Mouse (Mus musculus): Measurements from ENCODE around the gene Fam107b. TPM values are rescaled to one million over a fixed set of nuclear protein-coding genes. Genes with fewer than 3 reads are reported as not detected.
"Not testable (repeated sequence)": the region's sequence is repeated elsewhere in the genome, so short reads cannot be mapped to it uniquely, and the experiment has no call there.

The Fam107b gene
- total RNA-seq, 4 experiments from 2014 or later: 0.94 to 3.6 (median 1.3) TPM

DNA sequence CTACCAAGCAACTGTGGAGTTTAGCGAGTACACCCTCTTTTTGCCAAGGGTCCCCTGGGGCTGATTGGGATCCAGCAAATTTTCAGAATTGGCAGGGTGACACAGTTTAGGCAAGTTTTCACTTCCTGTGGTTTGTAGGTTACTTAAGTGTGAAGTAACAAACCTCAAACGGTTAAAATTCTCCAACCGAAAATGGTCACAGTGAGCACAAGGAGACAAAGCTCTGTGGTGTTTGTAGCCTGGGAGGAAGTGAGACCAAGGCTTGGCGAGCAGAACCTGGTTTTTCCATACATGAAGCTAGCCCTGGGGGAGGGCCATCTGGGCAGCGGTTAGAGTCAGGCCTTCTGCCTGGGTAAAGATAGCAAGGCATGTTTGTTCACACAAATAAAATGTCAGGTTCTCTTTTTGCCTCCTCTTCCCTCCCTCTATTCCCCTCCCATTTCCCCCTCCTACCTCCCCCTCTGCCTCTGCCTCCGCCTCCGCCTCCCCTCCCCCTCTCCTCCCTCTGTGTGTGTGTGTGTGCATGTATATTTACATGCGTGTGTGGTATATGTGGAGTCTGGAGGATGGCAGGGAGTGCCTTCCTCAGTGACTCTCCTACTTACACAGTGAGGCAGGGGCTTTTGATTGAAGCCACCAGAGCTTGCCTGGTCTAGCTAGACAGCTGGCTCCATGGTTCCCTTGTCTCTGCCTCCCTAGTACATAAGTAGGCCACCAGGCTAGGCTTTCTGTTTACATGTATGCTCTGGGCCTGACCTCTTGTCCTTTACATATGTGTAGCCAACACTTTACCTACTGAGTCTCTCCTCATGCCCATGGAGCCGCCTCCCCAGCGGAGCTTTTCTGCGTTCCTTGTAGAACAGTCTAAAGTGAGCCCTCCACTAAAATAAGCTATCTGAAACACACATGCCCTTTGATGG is 87.8 kb downstream of the Fam107b start:
- DNase-seq (ENCODE audit: low spot score in 2 of 2): peak in 1 of 2 experiments; percentile 9

DNA sequence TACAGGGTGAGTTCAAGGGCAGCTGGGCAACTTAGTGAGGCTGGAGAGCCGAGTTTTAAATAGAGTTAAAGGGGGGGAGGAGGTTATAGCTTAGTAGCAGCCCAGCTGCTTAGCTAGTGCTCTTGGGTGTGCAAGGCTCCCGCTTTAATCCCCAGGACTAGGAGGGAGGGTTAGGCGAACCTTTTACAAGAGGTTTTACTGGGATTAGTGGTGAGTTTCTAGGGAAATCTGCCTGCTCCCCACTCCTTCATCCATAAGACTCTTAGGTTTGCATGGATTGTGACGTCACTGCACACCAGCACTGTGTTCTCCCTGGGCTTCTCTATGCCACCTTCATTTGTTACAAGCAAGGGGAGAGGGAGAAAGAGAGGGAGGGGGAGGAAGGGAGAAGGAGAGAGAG is 88.6 kb downstream of the Fam107b start:
- DNase-seq (ENCODE audit: low spot score in 2 of 2): no peak

DNA sequence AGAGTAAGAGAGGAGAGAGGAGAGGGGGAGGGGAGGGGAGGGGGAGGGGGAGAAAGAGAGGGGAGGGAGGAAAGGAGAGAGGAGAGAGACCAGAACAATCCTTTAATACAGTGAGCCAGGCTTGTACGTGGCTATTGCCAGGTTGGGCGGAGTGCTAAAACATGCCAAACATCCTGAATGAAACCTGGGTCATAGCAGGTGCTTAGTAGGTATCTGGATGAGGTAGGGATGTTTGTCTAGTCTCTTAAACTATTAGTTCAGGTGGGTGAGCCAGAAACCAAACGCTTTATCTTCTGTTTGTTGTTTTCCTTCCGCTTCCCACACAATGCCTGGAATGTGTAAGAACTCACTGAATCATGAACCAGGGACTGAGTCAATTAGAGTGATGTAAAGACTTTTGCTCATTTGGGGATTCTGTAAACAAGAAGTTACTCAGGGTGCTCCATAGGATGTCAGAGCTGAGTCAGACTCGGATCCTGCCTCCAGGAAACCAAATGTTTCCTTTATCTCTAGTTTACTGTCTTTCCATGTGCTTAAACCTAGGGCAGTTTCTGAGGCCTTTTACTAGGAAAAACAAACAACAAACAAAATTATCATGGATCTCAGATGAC is 89.1 kb downstream of the Fam107b start:
- no peak for DNase-seq (ENCODE audit: low spot score in 2 of 2)

DNA sequence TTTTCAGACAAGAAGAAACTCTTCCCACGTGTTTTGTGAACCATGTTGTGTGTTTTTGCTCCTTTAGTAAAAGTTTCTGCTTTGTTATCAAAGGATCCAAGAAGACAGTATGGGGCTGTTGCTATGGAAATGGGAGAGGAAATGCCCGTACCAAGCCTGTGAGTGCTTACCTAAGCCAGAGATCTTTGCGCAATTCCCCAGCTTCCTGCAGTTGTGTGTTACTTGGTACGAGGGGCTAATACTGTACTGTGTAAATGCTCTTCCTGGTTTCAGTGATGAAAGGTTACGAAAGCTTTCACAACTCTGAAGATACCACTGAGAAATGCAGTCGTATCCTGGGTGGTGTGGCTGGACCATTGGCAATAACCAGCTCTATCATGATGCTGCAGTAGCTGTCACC is 93.8 kb downstream of the Fam107b start:
- DNase-seq (ENCODE audit: low spot score in 2 of 2): no peak

DNA sequence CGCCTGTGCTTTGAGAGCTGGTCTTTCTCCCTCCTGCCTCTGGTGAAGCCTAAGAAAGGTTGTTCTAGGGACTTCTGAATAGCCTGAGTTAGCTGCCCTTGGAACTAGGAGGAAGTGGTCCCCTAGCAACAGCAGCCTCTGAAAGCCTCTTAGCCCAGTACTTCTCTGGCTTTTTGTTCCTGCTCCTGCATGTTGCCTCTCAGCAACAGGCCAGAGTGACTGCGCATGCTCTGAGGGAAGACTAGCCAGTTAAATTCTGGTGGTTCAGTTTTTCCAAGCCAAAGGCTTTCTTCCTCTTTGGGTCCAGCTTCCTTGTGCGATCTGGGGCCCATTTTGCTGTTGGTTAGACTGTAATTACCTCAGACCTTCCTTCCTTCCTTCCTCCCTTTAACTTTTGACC is 98.4 kb downstream of the Fam107b start:
- DNase-seq (ENCODE audit: low spot score in 2 of 2): no peak

DNA sequence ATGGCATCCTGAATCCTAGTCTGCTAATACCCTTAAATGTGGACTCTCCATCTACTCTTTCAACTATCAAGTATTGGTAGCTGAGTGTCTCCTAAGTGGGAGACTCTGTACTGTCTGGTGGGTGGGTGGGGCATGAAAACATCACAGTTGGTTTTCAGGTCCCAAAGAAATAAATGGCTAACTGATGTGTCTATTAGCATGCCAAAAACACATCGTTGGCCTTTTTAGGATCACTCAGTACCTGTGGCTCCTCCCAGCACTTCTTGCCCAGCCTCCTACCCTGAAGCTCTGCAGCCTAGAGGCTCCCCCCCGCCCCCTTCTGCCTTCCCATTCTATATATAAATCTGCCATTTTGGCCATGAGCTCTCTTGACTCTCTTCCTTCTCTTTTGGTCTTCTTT is 99.4 kb downstream of the Fam107b start:
- DNase-seq (ENCODE audit: low spot score in 2 of 2): no peak

DNA sequence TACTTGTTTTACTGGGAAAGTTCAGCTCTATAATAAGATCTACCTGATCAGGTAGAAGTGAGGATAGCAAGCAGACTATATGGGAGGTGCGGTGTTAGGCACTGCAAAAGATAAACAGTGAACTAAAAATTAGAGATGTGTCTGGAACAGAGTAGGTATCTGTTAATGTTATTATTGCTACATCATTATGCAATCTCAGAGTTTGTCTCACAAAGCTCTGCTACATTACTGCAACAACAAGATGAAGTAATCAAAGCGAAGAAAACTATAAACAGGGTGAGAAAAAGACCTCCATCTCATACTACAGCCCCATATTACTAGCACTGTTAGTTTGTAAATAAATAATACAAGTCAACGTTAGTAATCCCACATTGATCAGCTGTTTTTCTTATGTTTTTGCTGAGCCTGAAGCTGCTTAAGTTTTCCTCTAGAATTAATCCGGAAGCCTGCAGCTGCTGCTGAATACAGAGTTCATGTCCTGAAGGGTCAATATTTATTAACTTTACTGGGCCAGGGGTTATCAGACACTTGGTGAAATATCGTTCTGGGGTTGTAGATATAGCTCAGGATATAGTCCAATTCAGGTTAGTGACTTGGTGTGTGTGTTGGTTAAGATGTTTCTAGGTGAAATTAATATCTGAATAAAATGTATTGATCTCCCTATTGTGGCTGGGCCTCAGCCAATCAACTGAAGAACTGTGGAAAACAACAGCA is 102.5 kb downstream of the Fam107b start:
- no peak for DNase-seq (ENCODE audit: low spot score in 2 of 2)

DNA sequence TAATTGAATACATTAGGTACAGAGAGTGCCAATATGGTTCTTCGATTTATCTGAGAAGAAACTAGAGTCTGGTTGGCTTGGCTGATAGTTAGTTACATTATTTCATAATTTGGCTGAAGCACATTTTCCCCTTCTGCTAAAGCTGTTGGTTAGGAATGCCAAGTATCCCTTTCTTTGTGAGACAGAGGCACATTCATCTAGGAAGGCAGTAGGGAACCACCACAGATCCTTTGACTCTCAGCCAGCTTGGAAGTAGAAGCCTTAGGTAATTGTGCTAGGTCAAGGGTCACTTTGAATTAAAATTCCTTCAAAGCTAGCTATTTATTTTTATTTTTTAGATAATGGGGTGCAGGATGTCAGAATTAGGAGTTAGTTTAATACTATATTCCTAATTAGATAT is 105.2 kb downstream of the Fam107b start:
- no peak for DNase-seq (ENCODE audit: low spot score in 2 of 2)

DNA sequence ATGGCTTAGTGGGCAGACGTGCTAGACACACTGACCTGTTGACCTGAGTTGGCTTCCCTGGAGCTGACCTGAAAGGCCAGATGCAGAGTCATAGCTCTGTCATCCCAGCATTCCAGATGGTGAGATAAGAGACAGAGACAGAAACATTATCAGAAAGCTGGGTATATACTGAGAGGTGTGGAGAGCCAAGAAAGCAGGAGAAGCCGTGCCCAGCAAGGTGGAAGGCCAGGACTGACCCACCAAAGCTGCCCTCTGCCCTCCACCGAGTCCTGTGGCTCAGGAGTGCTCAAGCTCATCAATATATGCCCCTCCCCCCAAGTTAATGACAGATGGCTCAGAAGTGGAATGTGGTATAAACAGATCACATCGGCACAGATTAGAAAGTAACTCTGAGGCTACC is 112.4 kb downstream of the Fam107b start:
- no peak for DNase-seq (ENCODE audit: low spot score in 2 of 2)

DNA sequence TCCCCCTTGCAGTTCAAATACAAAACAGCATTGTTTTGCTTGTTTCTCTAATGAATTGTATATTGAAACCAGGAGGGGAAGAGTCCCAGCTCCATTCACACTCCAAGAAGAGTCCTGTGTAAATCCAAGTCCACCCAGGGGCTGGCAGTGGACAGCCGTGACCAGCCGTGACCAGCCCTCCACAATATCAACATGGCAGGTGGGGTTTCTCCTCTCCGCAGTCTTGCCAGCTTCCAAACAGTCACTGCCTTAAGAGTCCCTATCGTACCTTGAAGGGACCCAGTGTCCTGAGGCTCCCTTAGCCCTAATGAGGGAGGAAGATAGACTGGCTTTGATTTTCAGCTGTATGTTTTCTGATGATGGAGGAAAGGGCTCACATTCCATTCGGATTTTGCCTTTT is 113.1 kb downstream of the Fam107b start:
- no peak for DNase-seq (ENCODE audit: low spot score in 2 of 2)

DNA sequence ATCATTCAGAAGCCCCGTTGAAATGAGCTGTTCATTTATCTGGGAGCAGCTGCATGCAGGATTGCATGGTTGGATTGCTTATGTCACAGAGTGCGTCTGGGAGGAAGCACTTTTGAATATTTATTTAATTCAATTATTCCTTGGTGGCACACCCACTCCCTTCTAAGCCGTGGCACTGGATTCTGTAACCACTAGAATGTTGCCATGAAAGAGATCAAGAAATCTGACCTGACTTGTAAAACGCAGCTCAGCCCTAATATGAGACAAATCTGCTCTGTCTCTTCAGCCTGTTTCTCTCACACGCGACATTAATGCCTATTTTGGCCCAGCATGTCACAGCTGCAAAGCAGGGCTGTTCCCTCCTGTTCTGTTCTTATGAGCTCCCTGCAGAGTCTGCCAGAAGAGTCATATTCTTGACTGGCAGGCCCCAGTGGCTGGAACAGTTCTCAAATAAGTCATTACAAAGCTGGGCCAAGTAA is 113.5 kb downstream of the Fam107b start:
- DNase-seq (ENCODE audit: low spot score in 2 of 2): peak in 1 of 2 experiments; percentile 10

DNA sequence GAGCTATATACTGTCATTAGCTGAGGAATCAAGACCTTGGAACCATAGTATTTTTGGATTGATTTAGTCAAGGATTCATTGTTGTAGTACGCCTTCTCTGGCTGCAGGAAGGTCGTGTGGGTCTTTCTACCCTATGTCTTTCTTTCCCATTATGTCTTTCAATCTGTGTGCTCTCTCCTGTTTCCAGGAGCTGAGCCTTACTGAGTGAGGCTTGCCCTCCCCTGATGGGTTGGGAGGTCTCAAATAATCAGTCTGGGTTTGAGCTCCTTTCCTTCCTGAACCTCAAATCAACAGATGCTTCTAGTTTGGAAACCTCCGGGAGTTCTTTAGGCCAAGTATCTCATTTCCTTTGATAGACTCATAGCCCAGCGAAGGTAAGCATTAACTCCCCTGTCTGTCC is 119.9 kb downstream of the Fam107b start:
- no peak for DNase-seq (ENCODE audit: low spot score in 2 of 2)

DNA sequence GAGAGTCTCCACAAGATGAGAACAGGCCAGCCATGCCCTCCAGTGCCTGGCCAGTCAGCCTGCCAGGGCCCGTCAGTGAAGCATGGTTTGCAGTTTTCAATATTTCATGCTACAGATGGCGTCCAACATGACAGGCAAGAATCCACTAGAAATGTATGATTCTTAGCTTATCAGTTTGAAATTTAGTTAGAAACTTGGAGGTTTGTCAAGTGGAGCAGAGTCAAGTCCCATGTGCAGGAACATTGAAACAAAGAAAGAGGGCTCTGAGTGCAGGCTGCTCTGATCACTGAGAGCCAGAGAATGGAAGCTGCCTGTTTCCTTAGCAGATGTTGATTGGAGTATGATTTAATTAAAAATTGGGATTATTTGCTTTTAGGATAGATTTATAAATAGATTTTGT is 122.5 kb downstream of the Fam107b start:
- no peak for DNase-seq (ENCODE audit: low spot score in 2 of 2)

DNA sequence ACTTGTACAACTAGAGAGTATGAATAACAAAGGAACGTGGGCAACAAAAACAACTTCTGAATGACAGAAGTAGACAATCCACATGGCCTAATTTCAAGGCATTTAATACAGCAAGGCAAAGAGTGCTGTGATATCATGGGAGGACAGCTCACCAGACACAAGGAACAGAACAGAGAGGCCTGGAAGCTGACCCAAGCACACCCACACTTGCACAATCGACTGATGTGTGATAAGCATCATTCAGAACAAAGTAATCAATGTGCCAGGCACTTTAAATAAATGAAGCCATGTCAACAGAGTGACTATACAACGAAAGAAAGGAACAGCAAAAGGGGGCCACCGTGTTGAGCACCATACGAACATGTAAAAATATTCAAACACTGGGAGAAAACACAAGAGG is 125.6 kb downstream of the Fam107b start:
- no peak for DNase-seq (ENCODE audit: low spot score in 2 of 2)

DNA sequence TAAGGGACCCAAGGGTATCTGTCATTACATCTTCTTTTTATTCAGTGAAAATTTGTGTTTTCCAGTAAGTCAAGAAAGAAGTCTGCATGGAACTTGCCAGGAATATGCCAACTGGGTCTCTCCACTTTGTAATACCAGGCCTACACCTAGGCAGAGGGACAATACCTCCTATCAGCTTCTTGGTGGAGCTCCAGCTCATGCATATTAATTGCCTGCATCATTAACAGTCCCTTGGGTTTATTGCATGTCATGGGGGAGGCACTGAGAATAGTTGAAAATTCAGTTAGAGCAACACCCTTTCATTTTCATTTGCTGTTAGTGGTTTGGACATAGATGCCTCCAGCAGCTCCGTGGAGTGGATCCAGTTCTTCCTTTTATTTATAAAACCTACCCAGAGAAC is 130.1 kb downstream of the Fam107b start:
- DNase-seq (ENCODE audit: low spot score in 2 of 2): no peak

DNA sequence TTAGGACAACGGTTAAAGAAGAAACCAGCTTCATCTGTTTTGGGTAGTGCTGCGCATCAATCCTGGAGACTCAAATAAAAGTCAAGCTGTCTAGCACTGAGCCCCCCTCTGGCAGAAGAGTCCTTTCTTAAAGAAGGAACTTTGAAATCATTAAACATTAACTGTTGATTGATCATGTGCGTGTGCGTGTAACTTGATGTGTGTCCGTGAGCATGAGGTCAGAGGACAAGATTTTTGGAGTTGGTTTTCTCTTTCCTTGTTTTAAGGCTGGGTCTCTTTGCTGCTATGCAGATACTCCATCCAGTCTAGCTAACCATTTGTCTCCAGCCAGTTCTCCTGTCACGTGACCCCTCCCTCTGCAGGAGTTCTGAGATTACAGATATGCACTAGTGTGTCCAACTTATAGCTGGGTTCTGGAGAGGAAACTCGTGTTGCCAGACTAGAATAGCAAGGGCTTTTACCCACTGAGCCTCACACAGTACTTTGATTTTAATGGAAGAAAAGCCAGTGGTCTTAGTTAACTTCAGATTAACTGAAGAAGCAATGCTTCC is 132.4 kb downstream of the Fam107b start:
- DNase-seq (ENCODE audit: low spot score in 2 of 2): no peak

DNA sequence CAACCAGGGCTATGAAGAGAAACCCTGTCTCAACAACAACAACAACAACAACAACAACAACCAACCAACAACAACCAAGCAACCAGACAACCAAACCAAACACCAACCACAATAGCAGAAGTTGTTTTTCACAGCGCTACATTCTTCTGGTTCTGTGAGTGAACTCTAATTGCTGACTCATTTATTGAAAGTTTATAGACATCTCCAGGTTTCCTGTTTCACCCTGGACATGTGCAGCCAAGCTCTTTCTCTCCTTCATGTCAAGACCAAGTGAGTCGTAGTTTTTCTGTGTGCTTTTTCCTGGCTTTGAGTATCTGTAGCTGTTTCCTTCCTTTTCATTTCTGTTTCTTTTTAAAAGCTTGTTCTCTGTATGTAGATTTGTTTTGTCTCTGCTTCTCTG is 133.5 kb downstream of the Fam107b start:
- no peak for DNase-seq (ENCODE audit: low spot score in 2 of 2)

DNA sequence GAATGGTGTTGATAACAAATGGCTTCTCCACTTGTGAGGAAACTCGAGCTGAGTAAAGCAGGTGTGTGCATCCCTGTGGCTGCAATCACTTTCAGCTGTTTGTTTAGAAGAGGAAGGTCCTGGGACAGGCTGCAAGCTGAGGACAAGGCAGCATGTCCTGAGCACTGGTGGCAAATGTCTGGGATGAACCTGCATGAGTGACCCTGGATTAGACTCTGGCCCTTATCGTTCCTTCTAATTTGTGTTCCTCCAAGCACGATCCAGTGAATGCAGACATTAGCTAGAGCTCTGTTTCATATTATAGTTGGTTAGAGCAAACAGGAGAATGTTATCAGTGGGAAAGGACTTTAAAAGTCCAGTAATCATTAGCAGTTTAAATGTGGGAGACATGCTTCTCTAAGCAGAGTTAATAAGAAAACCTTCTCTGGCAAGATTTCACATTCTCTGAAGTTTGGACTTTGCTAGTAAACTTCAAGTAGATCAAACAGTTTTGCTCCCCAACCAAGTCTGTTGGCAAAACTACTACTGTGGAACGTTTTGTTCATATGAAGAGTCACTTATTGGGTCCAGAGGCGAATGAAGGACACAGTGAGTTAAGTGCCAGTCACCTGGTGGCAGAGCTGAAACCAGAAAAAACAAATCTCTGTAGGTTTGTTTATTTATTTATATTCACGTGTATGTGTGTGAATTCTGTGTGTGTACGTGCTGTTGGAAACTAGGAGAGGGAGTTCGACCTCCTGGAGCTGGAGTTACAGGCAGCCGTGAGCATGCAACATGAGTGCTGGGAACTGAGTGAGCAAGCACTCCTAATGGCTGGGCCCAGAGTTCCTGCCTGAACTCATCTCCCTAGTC is 134.2 kb downstream of the Fam107b start:
- no peak for DNase-seq (ENCODE audit: low spot score in 2 of 2)

DNA sequence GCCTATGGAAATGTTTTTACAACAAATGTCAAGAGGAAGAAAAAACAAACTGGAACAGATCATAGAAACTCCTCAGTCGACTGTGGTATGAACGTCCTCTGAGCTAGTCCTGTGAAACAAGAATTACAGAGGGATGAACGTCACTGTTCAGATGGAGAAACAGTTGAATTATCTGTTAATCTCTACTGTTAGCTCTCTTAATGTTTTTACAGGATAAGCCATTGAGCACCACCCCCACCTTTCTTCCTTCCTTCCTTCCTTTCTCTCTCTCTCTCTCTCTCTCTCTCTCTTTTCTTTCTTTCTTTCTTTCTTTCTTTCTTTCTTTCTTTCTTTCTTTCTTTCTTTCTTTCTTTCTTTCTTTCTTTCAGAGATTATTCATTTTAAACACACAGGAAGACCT is 135.0 kb downstream of the Fam107b start:
- DNase-seq (ENCODE audit: low spot score in 2 of 2): not testable (repeated sequence)

DNA sequence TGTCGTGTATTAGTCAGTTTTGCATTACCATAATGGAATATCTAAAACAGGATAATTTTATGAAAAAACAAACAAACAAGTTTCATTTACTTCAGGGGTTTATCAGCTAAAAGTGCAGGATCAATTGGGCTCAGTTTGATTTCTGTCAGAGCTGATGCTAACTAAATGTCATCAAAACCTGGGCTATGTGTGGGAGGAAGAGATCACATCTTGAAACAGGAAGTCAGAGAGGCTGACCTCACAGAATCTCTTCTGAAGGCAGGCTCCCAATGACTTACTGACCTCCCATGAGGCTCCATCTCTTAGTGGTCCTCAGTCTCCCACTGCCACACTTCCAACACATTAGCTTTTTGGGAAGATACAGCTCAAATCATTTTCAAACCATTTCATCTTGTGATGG is 136.9 kb downstream of the Fam107b start:
- DNase-seq (ENCODE audit: low spot score in 2 of 2): no peak

DNA sequence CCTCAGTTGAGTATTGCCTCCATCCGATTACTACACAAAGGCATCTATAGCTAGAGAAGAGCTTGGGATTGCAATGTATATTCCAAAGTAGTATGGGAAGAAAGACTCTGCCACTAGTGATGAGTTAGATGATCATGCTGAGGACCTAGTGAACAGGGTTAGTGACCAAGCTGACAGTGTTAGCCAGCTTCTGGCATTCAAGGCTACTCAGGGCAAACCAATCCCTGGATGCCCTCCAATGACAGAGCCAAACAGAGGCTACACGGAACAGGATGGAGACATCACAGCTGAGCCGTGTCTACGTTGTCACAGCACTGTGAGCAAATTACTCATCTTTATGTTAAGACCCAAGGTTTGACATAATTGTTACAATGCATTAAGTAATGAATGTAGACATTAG is 138.3 kb downstream of the Fam107b start:
- DNase-seq (ENCODE audit: low spot score in 2 of 2): no peak

Measured in gastrocnemius, adult 8-10 months (tissue).